ENCODE assay signal across 9 mouse cellular contexts in the genomic region with DNA sequence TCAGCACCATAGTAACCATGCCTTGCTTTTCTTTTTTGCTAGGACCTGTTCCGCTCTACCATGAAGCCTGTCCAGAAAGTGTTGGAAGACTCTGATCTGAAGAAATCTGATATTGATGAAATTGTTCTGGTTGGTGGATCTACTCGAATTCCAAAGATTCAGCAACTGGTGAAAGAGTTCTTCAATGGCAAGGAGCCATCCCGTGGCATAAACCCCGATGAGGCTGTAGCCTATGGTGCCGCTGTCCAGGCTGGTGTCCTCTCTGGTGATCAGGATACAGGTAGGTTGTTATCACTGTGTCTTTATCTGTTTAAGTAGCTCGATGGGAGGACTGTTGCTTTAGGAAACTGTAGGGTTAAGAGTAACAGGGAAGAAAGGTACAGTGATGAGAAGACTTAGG. TPM values are rescaled to one million over a fixed set of nuclear protein-coding genes. Genes with fewer than 3 reads are reported as not detected.
DNase-seq lines count a peak whose midpoint lies in the region; ATAC-seq lines count a peak whose summit lies in the region.
"Had no signal": no experiment of that assay in that cellular context is flagged by ENCODE, and none has a peak within 500 bp of the region (broad histone marks: within the 10 kb centered on the region; RNA-seq: fewer than 3 reads in every experiment).

No protein-coding gene starts in this region.

- H3K4me3 ChIP-seq in megakaryocyte, embryonic 14.5 days (replicated peaks) = peak overlapping the region; percentile 87
- peak overlapping the region; percentile 98 for H3K4me3 ChIP-seq in liver, embryonic 12.5 days
- peak overlapping the region; percentile 81 for H3K4me3 ChIP-seq in stomach, embryonic 15.5 days (replicated peaks)

- no peaks in the 10 kb centered on the region for H3K27me3 ChIP-seq in megakaryocyte, embryonic 14.5 days (replicated peaks)
- no peaks in the 10 kb centered on the region for H3K27me3 ChIP-seq in liver, embryonic 12.5 days (replicated peaks)
- no peaks in the 10 kb centered on the region for H3K27me3 ChIP-seq in stomach, embryonic 15.5 days (replicated peaks)

- peak overlapping the region; percentile 76 for H3K4me2 ChIP-seq in liver, embryonic 12.5 days
- H3K4me2 ChIP-seq in stomach, embryonic 15.5 days = peak overlapping the region; percentile 56

- DNase-seq in CD4-positive, CD25-positive, alpha-beta regulatory T cell, adult 2 months (ENCODE audit: low read depth, low spot score) = peak; percentile 20
- DNase-seq in adrenal gland, postnatal 25 days = no peak
- no peak for DNase-seq in frontal cortex, postnatal 25 days (ENCODE audit: low spot score in 2 of 2)
- DNase-seq: adrenal gland, postnatal 10 days had no signal

- 0 out of 2 replicates have a peak overlapping the region, but pooled peaks have one; percentile 25 for H3K27ac ChIP-seq in liver, embryonic 12.5 days
- no peak overlapping the region for H3K27ac ChIP-seq in stomach, embryonic 15.5 days

- H3K36me3 ChIP-seq in megakaryocyte, embryonic 14.5 days (replicated peaks; ENCODE audit: low read length) = peaks cover 74% of the 10 kb centered on the region
- peaks cover 71% of the 10 kb centered on the region for H3K36me3 ChIP-seq in liver, embryonic 12.5 days
- H3K36me3 ChIP-seq in stomach, embryonic 15.5 days = peaks cover 43% of the 10 kb centered on the region

- no peaks in the 10 kb centered on the region for H3K9me3 ChIP-seq in megakaryocyte, embryonic 14.5 days
- H3K9me3 ChIP-seq in liver, embryonic 12.5 days (replicated peaks) = no peaks in the 10 kb centered on the region
- no peaks in the 10 kb centered on the region for H3K9me3 ChIP-seq in stomach, embryonic 15.5 days

- peaks cover 51% of the 10 kb centered on the region for H3K4me1 ChIP-seq in megakaryocyte, embryonic 14.5 days
- peaks cover 57% of the 10 kb centered on the region for H3K4me1 ChIP-seq in liver, embryonic 12.5 days
- peaks cover 27% of the 10 kb centered on the region for H3K4me1 ChIP-seq in stomach, embryonic 15.5 days

- H3K9ac ChIP-seq in liver, embryonic 12.5 days = peak overlapping the region; percentile 94
- peak overlapping the region; percentile 10; the same call in 1 of the 2 replicates for H3K9ac ChIP-seq in stomach, embryonic 15.5 days

- no peak for ATAC-seq in CD4-positive, CD25-positive, alpha-beta regulatory T cell, adult 4 months
- ATAC-seq in megakaryocyte, adult 5-6 weeks (ENCODE audit: poor library complexity, severe bottlenecking) = no peak
- no peak for ATAC-seq in liver, embryonic 12.5 days
- no peak for ATAC-seq in stomach, embryonic 15.5 days (ENCODE audit: insufficient read depth, low FRiP score, low read depth)

- 81% methylated on average over 6 of the region's 6 CpGs for WGBS in liver, embryonic 12.5 days (ENCODE audit: insufficient replicate concordance)
- WGBS in stomach, embryonic 15.5 days = 89% methylated on average over 6 of the region's 6 CpGs

RNA-seq across cellular contexts. Expression of gene Hspa5, which starts 2.7 kb away (rescaled TPM):
- polyA plus RNA-seq in CD4-positive, CD25-positive, alpha-beta regulatory T cell, adult 4 months (2017; shearing (Covaris generic)) = 100 to 1,000 TPM; 536 to 586 TPM
- polyA plus RNA-seq in megakaryocyte, embryonic 14.5 days (2012; ENCODE audit: insufficient read depth, low replicate concordance) = 45.7 and 148 TPM in 2 replicates
- total RNA-seq in megakaryocyte, adult 5-6 weeks (2015) = 189 and 204 TPM in 2 replicates
- total RNA-seq in megakaryocyte, adult 5-6 weeks (2017) = 538 and 554 TPM in 2 replicates
- polyA plus RNA-seq in liver, embryonic 12.5 days (2016; fragmentation: Nextera tagmentation; extraction: Ambion mirVana) = 656 and 672 TPM in 2 replicates
- 941 and 1,038 TPM in 2 replicates for polyA plus RNA-seq in stomach, embryonic 15.5 days (2015; fragmentation: Nextera tagmentation; extraction: Ambion mirVana)
- 414 and 491 TPM in 2 replicates for total RNA-seq in adrenal gland, postnatal 25 days (2021)

RNA-seq across cellular contexts. Expression of gene Gapvd1, which starts 19.5 kb away (rescaled TPM):
- polyA plus RNA-seq in CD4-positive, CD25-positive, alpha-beta regulatory T cell, adult 4 months (2017; shearing (Covaris generic)) = 10 to 100 TPM; 53.4 to 55.7 TPM
- 4.8 and 5.6 TPM in 2 replicates for polyA plus RNA-seq in megakaryocyte, embryonic 14.5 days (2012; ENCODE audit: insufficient read depth, low replicate concordance)
- 35.0 and 39.1 TPM in 2 replicates for total RNA-seq in megakaryocyte, adult 5-6 weeks (2015)
- total RNA-seq in megakaryocyte, adult 5-6 weeks (2017) = 58.9 and 59.3 TPM in 2 replicates
- 87.3 and 93.7 TPM in 2 replicates for polyA plus RNA-seq in liver, embryonic 12.5 days (2016; fragmentation: Nextera tagmentation; extraction: Ambion mirVana)
- 77.6 and 83.2 TPM in 2 replicates for polyA plus RNA-seq in stomach, embryonic 15.5 days (2015; fragmentation: Nextera tagmentation; extraction: Ambion mirVana)
- 63.4 and 81.0 TPM in 2 replicates for total RNA-seq in adrenal gland, postnatal 25 days (2021)

RNA-seq across cellular contexts. Expression of gene Rabepk, which starts 25.2 kb away (rescaled TPM):
- polyA plus RNA-seq in CD4-positive, CD25-positive, alpha-beta regulatory T cell, adult 4 months (2017; shearing (Covaris generic)) = 10 to 100 TPM; 49.8 to 60.5 TPM
- polyA plus RNA-seq in megakaryocyte, embryonic 14.5 days (2012; ENCODE audit: insufficient read depth, low replicate concordance) = 4.8 and 9.0 TPM in 2 replicates
- total RNA-seq in megakaryocyte, adult 5-6 weeks (2015) = 6.7 and 11.4 TPM in 2 replicates
- total RNA-seq in megakaryocyte, adult 5-6 weeks (2017) = 18.5 and 22.8 TPM in 2 replicates
- polyA plus RNA-seq in liver, embryonic 12.5 days (2016; fragmentation: Nextera tagmentation; extraction: Ambion mirVana) = 32.5 and 33.2 TPM in 2 replicates
- polyA plus RNA-seq in stomach, embryonic 15.5 days (2015; fragmentation: Nextera tagmentation; extraction: Ambion mirVana) = 39.6 and 43.9 TPM in 2 replicates
- total RNA-seq in adrenal gland, postnatal 25 days (2021) = 22.6 and 30.6 TPM in 2 replicates

RNA-seq across cellular contexts. Expression of gene Fbxw2, which starts 51.6 kb away (rescaled TPM):
- polyA plus RNA-seq in CD4-positive, CD25-positive, alpha-beta regulatory T cell, adult 4 months (2017; shearing (Covaris generic)) = 10 to 100 TPM; 72.6 to 91.8 TPM
- polyA plus RNA-seq in megakaryocyte, embryonic 14.5 days (2012; ENCODE audit: insufficient read depth, low replicate concordance) = 2.7 and 16.3 TPM in 2 replicates
- total RNA-seq in megakaryocyte, adult 5-6 weeks (2015) = 48.9 and 56.0 TPM in 2 replicates
- 66.2 TPM in 2 replicates for total RNA-seq in megakaryocyte, adult 5-6 weeks (2017)
- 68.6 and 71.9 TPM in 2 replicates for polyA plus RNA-seq in liver, embryonic 12.5 days (2016; fragmentation: Nextera tagmentation; extraction: Ambion mirVana)
- 83.6 and 83.9 TPM in 2 replicates for polyA plus RNA-seq in stomach, embryonic 15.5 days (2015; fragmentation: Nextera tagmentation; extraction: Ambion mirVana)
- 60.6 and 69.1 TPM in 2 replicates for total RNA-seq in adrenal gland, postnatal 25 days (2021)

RNA-seq across cellular contexts. Expression of gene Gm34653, which starts 58.3 kb away (rescaled TPM):
- polyA plus RNA-seq in CD4-positive, CD25-positive, alpha-beta regulatory T cell, adult 4 months (2017; shearing (Covaris generic)) = not detected
- not detected in 2 replicates for polyA plus RNA-seq in megakaryocyte, embryonic 14.5 days (2012; ENCODE audit: insufficient read depth, low replicate concordance)
- total RNA-seq in megakaryocyte, adult 5-6 weeks (2015) = not detected in 2 replicates
- total RNA-seq in megakaryocyte, adult 5-6 weeks (2017) = not detected in 2 replicates
- polyA plus RNA-seq in liver, embryonic 12.5 days (2016; fragmentation: Nextera tagmentation; extraction: Ambion mirVana) = 0.07 TPM in 2 replicates
- not detected in 2 replicates for polyA plus RNA-seq in stomach, embryonic 15.5 days (2015; fragmentation: Nextera tagmentation; extraction: Ambion mirVana)
- total RNA-seq in adrenal gland, postnatal 25 days (2021) = not detected in 2 replicates
- total RNA-seq: adrenal gland, postnatal 10 days had no signal
